ENCODE assay signal across 13 mouse cellular contexts in the genomic region with DNA sequence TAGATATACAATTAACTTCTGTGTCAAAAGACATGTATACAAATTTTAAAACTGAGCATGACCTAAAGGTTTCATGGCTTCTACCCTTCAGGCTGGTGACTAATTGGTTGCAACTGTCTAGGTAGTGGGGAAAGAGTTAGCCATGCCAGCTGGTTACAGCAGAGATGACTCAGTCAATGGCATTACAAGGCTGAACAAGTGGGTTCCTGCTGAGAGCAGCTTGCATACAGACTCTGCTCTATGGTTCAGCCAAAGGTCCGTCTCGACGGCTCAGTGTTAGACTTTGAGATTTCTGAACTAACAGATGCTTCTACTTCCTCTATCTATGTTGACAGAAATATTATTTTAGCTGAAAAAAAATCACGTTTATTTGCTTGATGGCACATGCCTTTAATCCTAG.
DNase-seq lines count a peak whose midpoint lies in the region.
"Had no signal": no experiment of that assay in that cellular context is flagged by ENCODE, and none has a peak within 500 bp of the region (broad histone marks: within the 10 kb centered on the region; RNA-seq: fewer than 3 reads in every experiment).

No protein-coding gene starts in this region.

- peak; percentile 44 for DNase-seq in layer of hippocampus, adult 9-11 months
- no peak for DNase-seq in layer of hippocampus, postnatal 25 days (ENCODE audit: extremely low spot score in 1 of 2, low spot score in 1 of 2)
- peak; percentile 5 for DNase-seq in adrenal gland, postnatal 25 days
- DNase-seq in cerebellum, postnatal 14 days = peak; percentile 23 to 31
- DNase-seq in telencephalon, adult 2 months (ENCODE audit: low read depth, low spot score) = peak; percentile 12
- DNase-seq in thymus, postnatal 25 days = no peak
- no peak for DNase-seq in thymus, postnatal 10 days (ENCODE audit: low spot score in 2 of 2)
- DNase-seq in gastrocnemius, postnatal 4 days (ENCODE audit: low spot score in 2 of 2) = no peak
- DNase-seq: gastrocnemius, postnatal 36 days; kidney, adult 18-20 months; kidney, postnatal 4 days; right cerebral cortex, adult 18-20 months; thymus, adult 18-20 months had no signal

Comparison
In these comparisons a context has a peak if more than half of its experiments do, and no peak if none do; other contexts are left out.
1. DNase-seq: peak in layer of hippocampus, adult 9-11 months (single experiment), adrenal gland, postnatal 25 days (single experiment), cerebellum, postnatal 14 days (2 of 2) and telencephalon, adult 2 months (single experiment); none in layer of hippocampus, postnatal 25 days (0 of 2), thymus, postnatal 25 days (single experiment), thymus, postnatal 10 days (0 of 2) and gastrocnemius, postnatal 4 days (0 of 2).